Mouse (Mus musculus): ENCODE data around the gene Gdf9.

DNA sequence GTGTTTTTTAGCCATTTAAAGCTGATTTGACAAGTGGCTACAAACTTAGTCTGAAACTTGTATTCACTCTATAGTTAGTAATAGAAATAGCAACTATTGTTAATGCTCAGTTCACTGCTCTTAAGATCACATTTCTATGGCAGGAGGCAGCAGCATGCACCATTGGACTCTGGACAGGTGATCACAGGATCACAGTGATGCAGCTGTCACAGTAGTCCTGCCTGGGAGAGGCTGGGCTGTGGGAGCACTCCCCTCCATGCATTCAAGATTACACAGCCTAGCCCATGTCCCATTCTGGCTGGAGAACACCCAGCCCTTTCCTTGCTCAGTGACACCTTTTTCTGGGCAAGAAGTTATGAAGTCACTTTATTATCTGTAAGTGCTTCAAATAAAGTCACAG is 12.8 kb upstream of the Gdf9 start:
- TF ChIP-seq CTCF (IDR thresholded peaks at IDR 0.05; ENCODE audit: low read depth, low read length) = no peak
- no peak for TF ChIP-seq POLR2A (IDR thresholded peaks at IDR 0.05; ENCODE audit: extremely low read depth, insufficient read depth, low read length)

Measured in liver, adult 2 months (tissue).